Mouse (Mus musculus) left cerebral cortex, postnatal 25 days (tissue): ENCODE measurements around the gene Glg1. TPM values are rescaled to one million over a fixed set of nuclear protein-coding genes. Genes with fewer than 3 reads are reported as not detected.
A peak's percentile ranks its signal among the peaks of the same experiment; 100 is the strongest.
"Not testable (repeated sequence)": the region's sequence is repeated elsewhere in the genome, so short reads cannot be mapped to it uniquely, and the experiment has no call there.

Experiments
- DNase-seq, 2 experiments: peaks; one replicate each; pipeline ENCODE4 v3.0.0; 2022; ENCODE audit warnings: low spot score in 2 of 2, mixed read lengths in 1 of 2
- intact Hi-C: fragments of 180-260 bp; cut with DNase I; formaldehyde crosslinking; loops from one replicate; pipeline ENCODE4 v1.15.1; 2025
- microRNA-seq, 2 experiments: library from miRNA; unstranded; fragments of <30 nt; microRNA quantifications; one replicate each; pipeline ENCODE4 v1.2.0; 2022
- total RNA-seq, 2 experiments: library from RNA; stranded (reverse); gene quantifications; 2 replicates each; pipeline ENCODE4 v1.2.3; 2021

Gene Glg1
- total RNA-seq, 2 experiments from 2014 or later: 149 to 151 TPM

DNA sequence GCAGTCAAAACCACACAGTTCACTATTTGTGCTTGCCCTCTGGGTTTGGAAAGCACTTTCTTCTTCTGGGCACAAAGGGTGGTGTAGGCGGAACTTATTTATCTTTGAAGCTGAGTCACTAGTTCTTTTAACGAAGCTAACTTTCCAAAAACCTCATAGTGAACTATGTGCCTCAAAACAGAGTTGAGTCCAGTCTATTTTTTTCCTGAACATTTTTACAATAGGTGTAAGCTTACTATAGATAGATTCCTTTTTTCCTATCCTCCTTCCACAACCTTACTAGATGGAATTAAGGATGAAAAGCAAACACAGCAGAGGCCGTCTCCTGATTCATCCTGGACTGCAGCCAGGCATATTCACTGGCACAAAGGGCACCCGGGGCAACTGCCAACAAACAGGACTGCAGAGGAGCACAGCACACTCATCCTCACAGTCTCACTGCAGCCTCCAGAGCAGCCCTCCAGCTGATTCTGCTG is 73.5 kb downstream of the Glg1 start:
- intact Hi-C loops: no loop called here
- peak; percentile 20 to 57 for DNase-seq

GRCm38 (mm10) chr8:111171661-111172060 is 87.4 kb downstream of the Glg1 start:
- intact Hi-C loops: no loop called here
- DNase-seq: no peak

- intact Hi-C loops: loop anchor here (10.0 kb wide), 1 partner anchor 267 kb away; no protein-coding TSS in a partner anchor
- peak; percentile 44 to 48 for DNase-seq
Measured at GRCm38 (mm10) chr8:111157617-111158016, 101.4 kb downstream of the Glg1 start.

GRCm38 (mm10) chr8:111155721-111156436 is 103.1 kb downstream of the Glg1 start:
- no peak for DNase-seq
- intact Hi-C loops: loop anchor here (10.0 kb wide), 1 partner anchor 269 kb away; no protein-coding TSS in a partner anchor

GRCm38 (mm10) chr8:111145460-111146012 is 113.5 kb downstream of the Glg1 start:
- intact Hi-C loops: not testable (repeated sequence)
- peak; percentile 92 to 94 for DNase-seq

GRCm38 (mm10) chr8:111144901-111145459 is 114.0 kb downstream of the Glg1 start:
- peak; percentile 15 to 31 for DNase-seq
- intact Hi-C loops: loop anchor here (5.0 kb wide), 1 partner anchor 48 kb away; no protein-coding TSS in a partner anchor

GRCm38 (mm10) chr8:111142521-111142920 is 116.5 kb downstream of the Glg1 start:
- intact Hi-C loops: loop anchor here (5.0 kb wide), 1 partner anchor 45 kb away; no protein-coding TSS in a partner anchor
- DNase-seq: no peak

- DNase-seq: no peak
- intact Hi-C loops: no loop called here
Measured at GRCm38 (mm10) chr8:111130756-111131155, 128.3 kb downstream of the Glg1 start.

DNA sequence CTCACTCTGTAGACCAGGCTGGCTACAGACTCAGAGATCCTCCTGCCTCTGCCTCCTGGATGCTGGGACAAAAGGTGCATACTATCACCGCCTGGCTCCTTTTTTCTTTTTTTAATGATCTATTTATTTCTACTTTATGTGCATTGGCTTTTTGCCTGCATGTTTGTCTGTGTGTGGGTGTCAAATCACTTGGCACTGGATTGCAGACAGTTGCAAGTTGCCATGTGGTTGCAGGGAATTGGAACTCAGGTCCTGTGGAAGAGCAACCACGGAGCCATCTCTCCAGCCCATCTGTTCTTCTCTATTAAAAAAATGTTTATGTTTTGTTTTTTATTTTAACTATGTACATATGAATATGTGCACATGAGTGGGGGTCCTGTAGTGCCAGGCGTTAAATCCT is 139.5 kb downstream of the Glg1 start:
- no peak for DNase-seq
- intact Hi-C loops: no loop called here

- intact Hi-C loops: no loop called here
- no peak for DNase-seq
Measured at GRCm38 (mm10) chr8:111114891-111115290, 144.1 kb downstream of the Glg1 start.

Small RNAs within 50 kb of the gene (microRNA-seq; reads per million reads assigned to microRNA genes)
- 0 reads per million in 2 experiments for gene Gm23193

Other genes with a start within 250 kb of the Glg1 start
- 10 to 100 TPM; 24.4 to 27.4 TPM for gene Ddx19b, start 227.5 kb downstream of the Glg1 start, total RNA-seq
- 10 to 100 TPM; 94.3 to 95.5 TPM for gene Aars, start 226.1 kb downstream of the Glg1 start, total RNA-seq
- gene Exosc6, start 202.9 kb downstream of the Glg1 start, total RNA-seq: not detected
- gene Clec18a, start 166.8 kb downstream of the Glg1 start, total RNA-seq: 1 to 10 TPM; 2.7 TPM
- gene Pdpr, start 164.6 kb downstream of the Glg1 start, total RNA-seq: 10 to 100 TPM; 26.9 to 27.5 TPM
- gene Rfwd3, start 41.0 kb upstream of the Glg1 start, total RNA-seq: 10 to 100 TPM; 19.8 to 21.4 TPM
- under 1 TPM; 0.30 to 0.41 TPM for gene Mlkl, start 79.0 kb upstream of the Glg1 start, total RNA-seq
- gene Fa2h, start 134.6 kb upstream of the Glg1 start, total RNA-seq: 10 to 100 TPM; 22.3 to 28.8 TPM